Mouse (Mus musculus) forebrain, postnatal 0 days (tissue): ENCODE results near the gene Coro7. TPM values are rescaled to one million over a fixed set of nuclear protein-coding genes. Genes with fewer than 3 reads are reported as not detected.

Experiments
- ATAC-seq: fragments of 200-750 bp; cut with Nextera tagmentation; 2 replicates; pipeline ENCODE4 v1.8.0; 2017; ENCODE audit warnings: mild to moderate bottlenecking, moderate library complexity
- DNase-seq: peaks from one replicate; pipeline ENCODE4 v3.0.0-alpha.2; 2015
- H3K27ac ChIP-seq: fragments of 300-500 bp; sonication (generic); 2 replicates; pipeline ENCODE4 v1.5.1; 2014; ENCODE audit warnings: low read depth, mild to moderate bottlenecking, antibody characterized with exemption, low read length, moderate library complexity, mixed read lengths
- H3K27me3 ChIP-seq: fragments of 300-500 bp; sonication (generic); 2 replicates; pipeline ENCODE4 v1.6.1; 2014; ENCODE audit warnings: mild to moderate bottlenecking, low read length, mixed read lengths; ENCODE audit not compliant: insufficient read depth
- H3K36me3 ChIP-seq: fragments of 300-500 bp; sonication (generic); 2 replicates; pipeline ENCODE4 v1.6.1; 2014; ENCODE audit warnings: mild to moderate bottlenecking, moderate library complexity; ENCODE audit not compliant: insufficient read depth
- H3K4me1 ChIP-seq: fragments of 300-500 bp; sonication (generic); 2 replicates; pipeline ENCODE4 v1.6.1; 2014; ENCODE audit warnings: antibody characterized with exemption; ENCODE audit not compliant: insufficient read depth
- H3K4me2 ChIP-seq: fragments of 300-500 bp; sonication (generic); 2 replicates; pipeline ENCODE4 v1.6.1; 2014; ENCODE audit warnings: low read depth, mild to moderate bottlenecking, moderate library complexity
- H3K4me3 ChIP-seq: fragments of 300-500 bp; sonication (generic); 2 replicates; pipeline ENCODE4 v1.5.1; 2014; ENCODE audit warnings: low read depth, low read length, mixed read lengths
- H3K9ac ChIP-seq: fragments of 300-500 bp; sonication (generic); 2 replicates; pipeline ENCODE4 v1.6.1; 2014; ENCODE audit warnings: mild to moderate bottlenecking
- H3K9me3 ChIP-seq: fragments of 300-500 bp; sonication (generic); 2 replicates; pipeline ENCODE4 v1.6.1; 2016; ENCODE audit warnings: low read length
- CTCF ChIP-seq: sonication (generic); IDR thresholded peaks from 2 replicates; pipeline ENCODE4 v1.5.1; 2016; ENCODE audit warnings: antibody characterized with exemption, control low read depth, low read depth
- WGBS: fragments of 180-500 bp; shearing (Covaris S2); extraction: QIAGEN DNeasy Blood & Tissue Kit; methylation state at CpG from one replicate; pipeline ENCODE4 v1.1.7; 2014; 5-methylcytosine and 5-hydroxymethylcytosine counted together
- polyA plus RNA-seq: library from polyadenylated mRNA; unstranded; fragments of >200 nt; fragmentation: Nextera tagmentation; extraction: Ambion mirVana; gene quantifications from 2 replicates; pipeline ENCODE4 v1.2.1, GENCODE M21; 2015
- total RNA-seq: library from RNA; depleted of rRNA; stranded (reverse); fragments of >200 nt; gene quantifications from 2 replicates; pipeline ENCODE4 v1.2.3, GENCODE M21; 2014; rRNA removed

Gene Coro7
- total and polyA plus RNA-seq, 2 experiments from 2014 or later = 24.9 to 29.3 TPM

DNA sequence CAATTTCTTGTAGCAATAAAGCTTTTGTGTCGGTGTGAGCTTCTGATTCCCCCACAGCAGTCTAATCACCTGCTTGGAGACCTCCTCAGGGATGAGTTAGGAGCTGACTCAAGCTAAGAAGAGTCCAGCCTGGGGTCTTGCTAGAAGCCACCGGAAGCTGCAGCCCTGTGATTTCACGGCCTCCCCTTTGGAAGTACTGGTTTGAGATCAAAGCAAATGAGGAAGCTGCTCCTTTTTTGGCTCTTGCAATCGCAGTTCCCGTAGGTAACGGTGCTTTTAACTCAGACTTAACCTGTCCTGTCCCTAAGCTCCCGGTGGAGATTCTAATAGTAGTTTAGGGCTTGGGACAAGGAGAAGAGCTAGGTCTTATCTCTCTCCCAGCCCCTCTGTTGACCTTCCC lies 100.9 kb downstream of the Coro7 start:
- Histone ChIP-seq H3K9ac (no peak overlapping the region), H3K4me2 (no peak overlapping the region), H3K4me1 (no peaks in the 10 kb centered on the region), H3K9me3 (no peaks in the 10 kb centered on the region), H3K27ac (no peak overlapping the region), H3K4me3 (no peak overlapping the region), H3K36me3 (no peaks in the 10 kb centered on the region), H3K27me3 (no peaks in the 10 kb centered on the region)
- DNase-seq (no peak), ATAC-seq (no peak)
- WGBS = 82% methylated on average over 7 of the region's 7 CpGs
- TF ChIP-seq CTCF = no peak

DNA sequence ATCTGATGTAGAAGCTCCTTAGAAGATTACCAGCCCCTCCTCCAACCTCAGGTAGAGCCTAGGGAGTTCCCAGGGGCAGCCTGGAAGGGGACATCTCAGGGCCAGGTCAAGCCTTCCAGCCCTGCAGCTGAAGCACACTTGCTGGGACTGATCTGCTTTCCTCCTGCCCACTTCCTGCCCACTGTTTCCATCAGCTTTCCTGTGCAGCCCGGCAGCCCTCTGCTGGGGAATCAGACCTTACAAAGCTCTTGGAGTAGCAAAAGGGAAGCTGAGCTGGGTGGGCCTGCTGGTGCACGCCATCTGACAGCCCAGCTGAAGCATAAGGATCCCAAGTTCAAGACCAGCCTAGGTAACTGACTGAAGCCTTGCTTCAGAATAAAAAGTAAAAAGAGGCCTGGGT lies 102.7 kb downstream of the Coro7 start:
- Histone ChIP-seq H3K27me3 (no peaks in the 10 kb centered on the region), H3K9ac (no peak overlapping the region), H3K4me2 (no peak overlapping the region), H3K36me3 (no peaks in the 10 kb centered on the region), H3K9me3 (no peaks in the 10 kb centered on the region), H3K4me3 (no peak overlapping the region), H3K4me1 (no peaks in the 10 kb centered on the region), H3K27ac (no peak overlapping the region)
- 63% methylated on average over 2 of the region's 2 CpGs for WGBS
- DNase-seq (no peak), ATAC-seq (no peak)
- TF ChIP-seq CTCF = no peak

Other genes with a start within 250 kb of the Coro7 start
- 55.0 and 55.9 TPM in 2 replicates for gene Srl, start 138.0 kb downstream of the Coro7 start, total RNA-seq
- gene Srl, start 138.0 kb downstream of the Coro7 start, polyA plus RNA-seq = 18.8 and 23.4 TPM in 2 replicates
- gene Tfap4, start 119.9 kb downstream of the Coro7 start, total RNA-seq = 9.1 and 10.2 TPM in 2 replicates
- gene Tfap4, start 119.9 kb downstream of the Coro7 start, polyA plus RNA-seq = 6.4 and 8.0 TPM in 2 replicates
- gene Glis2, start 85.1 kb downstream of the Coro7 start, total RNA-seq = 13.3 and 15.2 TPM in 2 replicates
- gene Glis2, start 85.1 kb downstream of the Coro7 start, polyA plus RNA-seq = 7.1 and 11.6 TPM in 2 replicates
- gene Pam16, start 54.8 kb downstream of the Coro7 start, total RNA-seq = 52.2 and 54.5 TPM in 2 replicates
- gene Pam16, start 54.8 kb downstream of the Coro7 start, polyA plus RNA-seq = 138 and 161 TPM in 2 replicates
- 5.5 and 6.5 TPM in 2 replicates for gene Vasn, start 39.8 kb downstream of the Coro7 start, total RNA-seq
- gene Vasn, start 39.8 kb downstream of the Coro7 start, polyA plus RNA-seq = 3.0 and 3.6 TPM in 2 replicates
- 47.2 and 51.5 TPM in 2 replicates for gene Dnaja3, start 39.8 kb downstream of the Coro7 start, total RNA-seq
- gene Dnaja3, start 39.8 kb downstream of the Coro7 start, polyA plus RNA-seq = 37.5 and 48.6 TPM in 2 replicates
- 45.7 and 46.1 TPM in 2 replicates for gene Nmral1, start 39.6 kb upstream of the Coro7 start, total RNA-seq
- gene Nmral1, start 39.6 kb upstream of the Coro7 start, polyA plus RNA-seq = 42.9 and 44.3 TPM in 2 replicates
- gene Hmox2, start 46.6 kb upstream of the Coro7 start, total RNA-seq = 54.5 and 63.7 TPM in 2 replicates
- 88.7 and 92.5 TPM in 2 replicates for gene Hmox2, start 46.6 kb upstream of the Coro7 start, polyA plus RNA-seq
- 89.5 and 99.0 TPM in 2 replicates for gene Cdip1, start 110.5 kb upstream of the Coro7 start, total RNA-seq
- 107 and 115 TPM in 2 replicates for gene Cdip1, start 110.5 kb upstream of the Coro7 start, polyA plus RNA-seq
- not detected in 2 replicates for gene 4930562C15Rik, start 155.6 kb upstream of the Coro7 start, total RNA-seq
- 0.17 TPM in 1 of 2 replicates, not detected in the other for gene 4930562C15Rik, start 155.6 kb upstream of the Coro7 start, polyA plus RNA-seq
- 27.7 and 37.7 TPM in 2 replicates for gene Ubald1, start 200.5 kb upstream of the Coro7 start, total RNA-seq
- 79.2 and 80.7 TPM in 2 replicates for gene Ubald1, start 200.5 kb upstream of the Coro7 start, polyA plus RNA-seq
- gene Mgrn1, start 206.5 kb upstream of the Coro7 start, total RNA-seq = 123 and 167 TPM in 2 replicates
- 96.1 and 109 TPM in 2 replicates for gene Mgrn1, start 206.5 kb upstream of the Coro7 start, polyA plus RNA-seq